Mouse (Mus musculus) lung, postnatal 36 days (tissue): ENCODE measurements around the gene a.
"Not testable (repeated sequence)": the region's sequence is repeated elsewhere in the genome, so short reads cannot be mapped to it uniquely, and the experiment has no call there.

Experiments
- DNase-seq: peaks from one replicate; pipeline ENCODE4 v3.0.0; 2022; ENCODE audit warnings: mixed read lengths

Gene a

DNA sequence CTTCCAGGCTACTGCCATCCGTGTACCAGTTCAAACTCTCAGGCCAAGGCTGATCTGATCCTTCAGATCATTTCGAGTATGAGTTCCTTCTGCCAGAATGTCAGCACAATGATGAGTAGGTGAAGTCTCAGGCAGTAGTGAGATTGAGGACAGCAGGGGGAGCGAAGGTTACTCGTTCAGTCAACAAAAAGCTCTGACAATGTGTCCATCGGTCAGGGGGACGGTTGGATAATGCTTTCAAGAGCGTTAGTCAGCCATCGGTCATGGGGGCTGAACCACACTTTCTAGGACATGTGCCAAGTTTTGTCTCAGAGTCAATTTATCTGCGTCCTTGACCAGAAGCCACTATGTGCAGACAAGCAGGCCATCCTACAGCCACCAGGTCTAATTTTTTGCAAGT, 225.5 kb downstream of the a start:
- not testable (repeated sequence) for DNase-seq

DNA sequence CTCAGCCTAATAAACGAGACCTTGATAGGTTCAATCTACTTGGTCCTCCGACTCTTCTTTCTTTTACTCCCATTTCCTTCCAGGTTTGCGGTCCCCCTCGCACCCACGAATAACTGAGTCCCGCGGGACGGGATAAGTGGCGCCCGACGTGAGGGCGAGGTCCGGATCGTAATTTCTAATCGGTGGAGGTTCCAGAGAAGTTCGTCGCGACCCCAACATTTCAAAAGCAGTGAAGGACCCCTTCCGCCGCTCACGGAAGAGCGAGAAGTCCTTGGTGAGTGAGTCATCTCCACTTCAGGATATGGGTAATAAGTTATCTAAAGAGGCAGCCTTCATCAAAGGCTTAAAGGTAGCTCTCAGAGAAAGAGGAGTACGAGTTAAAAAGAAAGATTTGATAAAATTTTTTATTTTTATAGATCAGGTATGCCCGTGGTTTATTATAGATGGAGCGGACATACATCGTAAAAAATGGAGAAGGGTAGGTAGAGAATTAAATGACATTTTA, 227.1 kb downstream of the a start, which contains the start of gene Gm14226:
Gene Gm14226 (plus strand): TSS at position 16 of the 505 bp plus-strand sequence.
- not testable (repeated sequence) for DNase-seq

DNA sequence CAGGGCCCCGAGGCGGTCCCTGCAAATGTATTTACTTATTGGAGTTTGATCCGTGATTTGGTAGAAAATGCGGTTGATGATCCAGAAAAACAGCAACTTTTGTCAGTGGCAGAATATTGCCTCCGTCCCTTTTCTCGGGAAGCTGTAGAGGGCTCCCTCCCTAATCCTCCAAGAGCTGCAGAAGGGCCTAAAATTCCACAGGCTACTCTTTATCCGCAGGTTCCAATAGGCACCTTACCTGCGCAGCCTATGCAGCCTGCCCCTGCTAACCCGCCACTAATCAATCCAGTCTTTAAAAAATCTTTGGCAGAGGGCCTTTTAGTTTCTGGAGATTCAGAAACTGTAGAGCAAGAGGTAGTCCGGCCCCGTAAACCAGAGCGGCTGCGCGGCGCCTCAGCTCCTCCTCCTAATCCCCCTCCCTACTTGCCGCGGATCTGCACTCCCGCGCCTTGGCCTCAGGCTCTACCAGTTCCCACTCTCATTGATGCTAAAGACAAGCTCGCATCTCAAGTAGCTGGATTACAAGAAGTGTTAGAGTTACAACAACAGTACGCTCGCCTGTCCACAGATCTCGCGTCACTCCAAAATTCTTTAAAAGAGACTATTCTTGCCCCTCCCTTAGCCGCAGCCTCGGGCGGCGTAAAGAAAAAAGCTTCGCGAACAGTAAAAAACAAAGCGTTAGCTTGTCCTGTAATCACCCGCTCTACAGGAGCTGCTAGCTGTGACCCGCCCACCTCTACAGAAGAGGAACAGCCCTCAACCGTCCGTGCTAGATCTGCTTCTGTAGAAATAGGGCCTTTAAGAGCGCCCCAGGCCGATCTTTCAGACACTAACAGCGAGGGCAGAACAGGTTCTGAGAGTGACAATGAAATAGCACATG, 227.8 kb downstream of the a start:
- DNase-seq = peak; percentile 70

DNA sequence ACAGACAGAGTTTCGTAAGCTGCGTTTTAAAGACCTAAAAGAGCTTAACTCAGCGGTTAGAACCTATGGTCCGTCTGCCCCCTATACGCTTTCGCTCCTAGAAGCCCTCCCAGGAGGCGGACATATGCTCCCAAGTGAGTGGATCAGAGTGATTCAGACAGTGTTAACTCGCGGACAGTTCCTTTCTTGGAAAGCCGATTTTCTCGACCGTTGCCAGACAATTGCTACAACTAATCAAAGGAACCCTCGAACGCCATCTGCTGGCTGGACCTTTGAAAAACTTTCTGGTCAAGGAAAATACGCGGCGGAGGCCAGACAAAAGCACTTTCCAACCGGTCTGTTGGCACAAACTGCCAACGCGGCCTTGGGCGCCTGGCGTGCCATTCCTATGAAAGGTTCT, 228.5 kb downstream of the a start:
- peak; percentile 96 for DNase-seq

DNA sequence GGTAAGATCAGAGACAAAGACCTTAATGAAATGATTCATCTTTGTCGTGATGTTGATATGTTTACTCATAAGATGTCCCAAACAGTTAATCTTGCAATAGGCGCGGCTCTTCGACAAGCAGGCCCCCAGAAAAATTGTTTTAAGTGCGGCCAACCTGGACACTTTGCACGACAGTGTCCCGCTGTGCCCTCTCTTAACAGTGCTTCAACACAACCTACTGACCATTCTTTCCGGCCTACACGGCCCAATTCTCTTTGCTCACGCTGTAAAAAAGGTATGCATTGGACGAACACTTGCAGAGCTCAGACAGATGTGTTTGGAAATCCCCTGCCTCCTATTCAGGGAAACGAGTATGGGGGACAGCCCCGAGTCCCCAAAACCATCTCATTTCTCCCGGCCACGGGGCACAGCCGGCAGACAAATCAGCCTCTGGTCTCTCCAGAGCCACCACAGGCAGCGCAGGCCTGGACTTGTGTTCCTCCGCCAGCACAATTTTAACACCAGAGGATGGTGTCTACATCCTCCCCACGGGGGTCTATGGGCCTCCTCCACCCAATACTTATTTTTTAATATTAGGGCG, 229.1 kb downstream of the a start:
- not testable (repeated sequence) for DNase-seq

DNA sequence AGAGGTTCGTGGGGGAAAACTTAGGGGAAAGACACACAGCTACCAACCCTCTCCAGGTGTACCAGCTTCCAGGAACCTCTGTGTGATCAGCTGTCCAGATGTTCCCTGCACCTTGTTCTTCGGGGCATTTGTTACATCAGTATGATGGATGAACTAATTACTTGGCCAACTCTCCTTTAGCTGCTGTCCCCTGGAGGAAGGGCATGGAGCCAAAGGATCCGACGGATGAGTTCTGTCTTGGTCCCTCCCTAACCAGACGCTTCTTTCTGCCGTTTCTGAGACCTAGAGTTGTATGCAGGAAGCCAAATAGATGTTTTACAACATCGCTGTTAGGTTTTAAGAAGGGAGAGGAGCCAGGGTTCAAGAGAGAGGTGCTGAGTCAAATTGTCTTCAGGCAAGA, 239.6 kb downstream of the a start:
- no peak for DNase-seq

DNA sequence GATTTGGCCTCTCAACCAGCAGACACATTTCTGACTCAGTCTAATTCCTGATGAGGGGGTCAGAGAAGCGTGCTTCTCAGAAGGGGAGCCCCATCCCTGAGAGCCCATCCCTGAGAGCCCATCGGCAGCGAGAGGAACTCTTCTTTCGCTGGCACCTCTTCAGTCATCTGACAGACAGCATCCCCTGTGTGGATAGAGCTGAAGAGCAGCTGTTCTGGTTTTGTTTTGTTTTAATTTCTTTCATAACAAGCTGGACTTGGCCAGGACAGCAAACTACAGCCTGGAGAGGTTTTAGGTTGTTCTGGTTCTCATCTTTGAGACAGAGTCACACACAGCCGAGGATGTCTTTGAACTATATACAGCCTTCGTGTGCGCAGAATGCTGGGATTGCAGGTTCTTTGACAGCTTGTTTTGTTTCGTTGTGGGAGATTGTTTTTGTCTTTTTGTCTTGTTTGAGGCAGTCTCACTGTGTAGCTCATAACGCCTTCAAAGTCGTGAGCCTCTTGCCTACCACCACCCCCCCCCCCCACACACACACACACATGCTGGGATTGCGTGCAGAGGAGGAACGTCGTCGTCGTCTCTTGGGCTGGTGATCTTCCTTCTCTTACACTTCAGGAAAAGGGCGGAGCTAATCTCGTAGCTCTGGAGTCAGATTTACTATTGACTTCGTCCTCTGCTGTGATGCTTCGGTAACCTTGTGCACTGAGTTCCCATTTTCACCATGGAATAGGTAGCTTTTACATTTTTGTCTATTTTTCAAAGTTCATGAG, 241.9 kb downstream of the a start:
- peak; percentile 28 for DNase-seq

DNA sequence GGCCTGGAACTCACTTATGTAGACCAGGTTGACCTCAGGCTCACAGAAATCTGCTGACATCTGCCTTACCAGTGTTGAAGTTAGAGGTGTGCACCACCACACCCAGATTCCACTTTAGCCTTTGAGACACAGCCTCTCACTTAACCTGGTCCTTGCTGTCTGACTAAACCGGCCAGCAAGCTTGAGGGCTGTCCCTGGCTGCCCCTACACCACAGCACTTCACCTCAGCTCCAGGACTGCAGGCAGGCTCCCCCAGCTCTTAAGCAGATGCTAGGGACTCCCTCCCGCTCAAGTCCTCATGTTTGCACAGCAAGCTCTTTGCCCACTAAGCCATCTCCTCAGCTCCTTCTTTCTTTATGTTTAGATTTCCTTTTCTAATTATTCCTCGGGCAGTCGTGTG, 248.8 kb downstream of the a start:
- no peak for DNase-seq

DNA sequence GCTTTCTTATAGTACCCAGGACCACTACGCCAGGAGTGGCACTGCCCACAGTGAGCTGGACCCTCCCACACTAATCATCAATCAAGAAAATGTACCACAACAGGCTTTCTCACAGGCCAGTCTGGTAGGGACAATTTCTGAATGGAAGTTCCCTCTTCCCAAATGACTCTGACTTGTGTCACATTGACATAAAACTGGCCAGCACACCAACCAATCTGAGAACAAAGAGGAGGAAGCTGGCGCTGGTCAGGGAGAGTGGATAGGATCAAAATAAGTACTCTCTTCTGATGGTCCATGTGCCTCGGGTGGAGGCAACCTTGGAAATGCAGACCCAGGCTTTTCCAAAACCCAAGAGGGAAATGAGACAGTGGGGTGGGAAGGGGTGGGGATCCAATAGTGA, 253.3 kb downstream of the a start:
- DNase-seq = no peak

DNA sequence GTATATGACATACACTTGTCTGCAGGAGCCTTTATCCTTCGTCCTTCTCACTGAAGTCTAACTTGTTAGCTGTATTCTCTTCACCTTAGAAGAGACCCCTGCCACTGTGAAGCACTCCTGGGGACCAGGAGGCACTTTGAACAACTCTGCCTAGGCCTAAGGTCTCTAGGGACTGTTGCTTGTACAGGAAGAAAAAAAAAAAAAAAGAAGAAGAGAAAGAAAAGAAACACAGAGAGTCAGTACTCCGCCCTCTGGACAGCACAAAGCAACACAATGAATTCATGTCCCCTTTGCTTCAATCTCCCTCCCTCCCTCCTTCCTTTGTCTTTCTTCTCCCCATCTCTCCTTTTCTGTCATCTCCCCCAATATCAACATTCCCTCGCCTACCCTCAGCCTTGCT, 253.9 kb downstream of the a start:
- DNase-seq = no peak

DNA sequence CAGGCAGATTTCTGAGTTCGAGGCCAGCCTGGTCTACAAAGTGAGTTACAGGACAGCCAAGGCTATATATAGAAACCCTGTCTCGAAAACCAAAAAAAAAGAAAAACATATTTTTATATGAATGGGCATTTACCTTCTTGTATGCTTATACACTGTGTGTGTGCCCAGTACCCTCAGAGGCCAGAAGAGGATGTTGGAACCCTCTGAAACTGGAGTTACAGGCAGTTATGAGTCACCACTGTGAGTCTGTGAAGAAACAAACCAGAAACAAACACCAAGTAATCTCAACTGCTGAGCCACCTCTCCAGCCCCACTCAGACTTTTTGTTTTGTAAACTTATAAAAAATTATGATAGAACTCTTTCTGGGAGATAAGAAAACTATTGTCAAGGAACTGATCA, 255.6 kb downstream of the a start:
- no peak for DNase-seq

DNA sequence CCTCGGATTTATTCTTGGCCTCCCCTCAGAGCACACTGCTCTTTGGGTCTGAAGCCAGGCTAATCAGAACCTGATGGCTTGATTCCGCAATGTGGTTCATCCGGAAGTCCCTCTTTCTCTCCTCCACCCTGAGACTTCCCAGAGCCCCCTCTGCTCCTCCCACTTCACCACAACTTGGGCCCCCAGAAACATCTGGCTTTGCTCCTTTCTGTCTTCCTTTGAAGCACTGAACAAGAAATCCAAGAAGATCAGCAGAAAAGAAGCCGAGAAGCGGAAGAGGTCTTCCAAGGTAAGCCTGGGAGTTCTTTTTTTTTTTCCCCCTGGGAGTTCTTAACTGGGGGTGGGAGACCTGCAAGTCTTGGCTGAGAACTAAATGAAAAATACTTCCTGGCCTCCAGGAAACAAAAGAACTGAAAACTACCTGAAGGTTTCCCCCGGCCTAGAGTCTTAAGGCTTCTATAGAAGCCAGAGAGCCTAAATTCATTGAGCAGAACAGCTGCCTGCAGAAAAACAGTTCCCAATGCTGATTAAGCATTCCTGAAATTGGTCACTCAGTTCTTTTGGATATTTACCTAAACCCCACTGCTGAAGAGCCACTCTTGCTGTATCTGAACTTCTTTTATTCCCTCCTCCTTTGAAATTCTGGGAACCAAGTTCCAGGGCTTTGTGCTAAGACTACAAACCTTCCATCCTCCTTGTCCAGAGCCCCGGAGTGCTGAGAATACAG, 256.4 kb downstream of the a start:
- no peak for DNase-seq

DNA sequence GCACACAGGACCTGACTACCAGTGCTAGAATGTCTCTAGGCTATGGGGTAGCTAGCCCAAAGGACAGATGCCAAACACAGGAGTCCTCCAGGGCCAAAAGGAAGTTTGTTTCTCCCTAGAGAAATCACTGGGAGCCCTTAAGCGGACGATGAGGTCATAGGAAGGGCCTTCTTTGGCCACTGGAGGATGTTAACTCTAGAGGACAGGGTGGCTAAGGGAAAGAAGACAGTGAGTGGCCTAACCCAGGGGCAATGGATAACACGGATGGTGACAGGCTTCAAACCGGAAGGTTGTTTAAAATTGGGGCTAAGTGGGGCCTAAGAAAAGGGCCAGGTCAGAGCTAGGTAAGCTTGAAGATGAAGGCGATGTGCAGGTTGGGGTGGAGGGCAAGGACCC, 258.9 kb downstream of the a start:
- DNase-seq = peak; percentile 25

DNA sequence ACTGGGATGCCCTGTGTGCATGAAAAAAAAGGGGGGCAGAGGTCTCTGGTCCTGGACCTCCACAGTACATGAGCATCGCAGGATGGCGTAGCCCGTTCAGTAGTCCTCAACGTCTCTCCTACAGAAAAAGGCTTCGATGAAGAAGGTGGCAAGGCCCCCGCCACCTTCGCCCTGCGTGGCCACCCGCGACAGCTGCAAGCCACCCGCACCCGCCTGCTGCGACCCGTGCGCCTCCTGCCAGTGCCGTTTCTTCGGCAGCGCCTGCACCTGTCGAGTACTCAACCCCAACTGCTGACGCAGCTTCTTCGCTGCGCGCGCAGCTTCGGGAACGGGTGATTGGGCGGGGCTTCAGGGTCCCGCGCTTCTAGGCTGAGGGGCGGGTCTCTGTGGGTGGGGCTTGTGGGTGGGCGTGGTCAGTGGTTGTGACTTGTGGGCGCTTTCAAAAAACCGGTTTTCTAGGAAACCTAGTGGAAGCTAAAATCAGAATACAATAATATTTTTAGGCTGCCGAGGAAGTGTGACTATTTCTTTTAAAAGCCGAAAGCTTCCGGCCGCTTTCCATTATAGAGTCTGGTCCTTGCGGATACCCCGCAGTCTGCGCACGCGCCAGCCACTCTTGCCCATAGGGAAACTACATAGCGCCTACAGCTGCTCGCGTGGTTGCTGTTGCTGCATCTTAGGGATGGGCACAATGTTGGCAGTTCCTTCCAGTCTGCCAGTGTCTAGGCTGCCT, 259.5 kb downstream of the a start:
- DNase-seq = peak; percentile 96

DNA sequence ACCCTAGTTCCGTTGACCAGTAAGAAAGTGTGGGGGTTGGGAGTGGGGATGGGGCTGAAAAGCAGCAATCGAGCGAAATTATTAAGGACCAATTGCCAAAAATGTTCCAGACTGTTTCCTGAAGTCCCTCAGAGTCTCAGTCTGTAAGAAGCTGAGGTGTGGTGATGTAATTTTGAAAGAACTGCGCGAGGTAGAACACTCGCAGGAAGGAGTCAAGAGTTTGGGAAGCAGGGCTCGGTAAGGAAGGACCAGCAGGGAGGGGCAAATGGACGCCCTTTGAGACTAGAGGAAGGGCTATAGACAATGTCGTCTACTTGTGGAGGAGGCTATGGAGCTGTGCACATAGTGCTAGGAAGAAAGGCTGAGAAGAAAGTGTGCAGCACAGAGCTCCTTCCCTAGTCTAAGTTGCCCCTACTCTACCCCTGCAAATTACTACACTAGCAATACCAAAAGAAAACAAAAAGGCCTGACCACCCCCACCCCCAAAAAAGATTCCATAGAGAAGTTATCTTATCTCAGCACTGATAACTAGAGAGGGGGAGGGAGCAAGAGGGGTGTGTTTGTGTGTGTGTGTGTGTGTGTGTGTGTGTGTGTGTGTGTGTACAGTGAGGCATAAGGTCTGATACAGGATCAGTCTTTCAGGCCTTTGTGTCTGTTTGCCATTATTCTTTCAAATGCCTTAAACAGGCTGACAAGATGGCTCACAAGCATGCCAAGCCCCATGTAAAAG, 260.6 kb downstream of the a start:
- DNase-seq = no peak

DNA sequence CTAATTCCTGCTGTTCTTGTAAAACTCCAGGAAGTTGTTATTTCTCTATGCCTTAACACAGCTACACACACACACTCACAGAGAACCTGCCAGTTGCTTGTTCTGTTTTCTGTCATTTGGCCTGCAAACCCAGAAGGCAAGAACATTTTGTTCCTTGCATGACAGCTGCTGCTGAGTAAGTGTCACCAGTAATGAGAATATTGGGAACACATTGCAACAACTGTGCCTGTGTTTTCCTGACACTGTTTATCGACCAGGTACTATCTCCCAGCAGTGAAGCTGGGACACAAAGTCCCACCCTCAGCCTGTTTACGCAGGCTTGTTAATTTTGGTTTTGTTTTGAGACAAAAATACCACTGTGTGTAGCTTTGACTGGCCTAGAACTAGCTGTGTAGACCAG, 261.5 kb downstream of the a start:
- DNase-seq = peak; percentile 7

DNA sequence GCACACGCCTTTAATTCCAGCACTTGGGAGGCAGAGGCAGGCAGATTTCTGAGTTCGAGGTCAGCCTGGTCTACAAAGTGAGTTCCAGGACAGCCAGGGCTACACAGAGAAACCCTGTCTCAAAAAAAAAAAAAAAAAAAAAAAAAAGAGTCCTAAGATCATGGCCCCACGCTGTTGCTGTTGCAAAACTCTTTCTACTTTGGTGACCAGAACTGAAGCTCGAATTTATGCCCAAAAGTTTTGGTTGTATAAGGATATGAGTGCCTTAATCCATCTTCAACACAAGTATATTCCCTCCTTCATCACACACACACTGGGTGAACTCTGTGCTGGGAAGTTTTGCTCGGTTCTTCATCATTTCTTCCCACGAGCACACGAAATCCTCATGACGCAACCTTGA, 262.3 kb downstream of the a start:
- not testable (repeated sequence) for DNase-seq

DNA sequence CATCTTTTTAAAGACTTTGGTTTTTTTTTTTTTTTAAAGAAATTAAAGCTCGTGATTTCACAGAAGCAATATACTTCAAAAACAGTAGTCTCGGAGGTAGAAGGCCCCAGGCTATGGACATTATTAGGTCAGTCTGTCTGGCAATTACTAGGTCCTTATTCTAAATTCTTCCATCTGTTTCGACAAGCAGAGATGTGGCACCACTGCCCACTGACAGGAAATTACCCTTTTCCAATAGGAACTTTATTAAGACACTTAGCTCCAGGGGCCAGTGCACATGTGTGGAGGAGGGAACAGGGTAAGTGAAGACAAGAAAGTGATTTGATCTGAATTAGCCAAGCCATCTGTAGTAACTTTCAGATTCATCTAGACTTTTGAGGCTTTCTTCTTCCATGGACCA, 263.5 kb downstream of the a start:
- no peak for DNase-seq

DNA sequence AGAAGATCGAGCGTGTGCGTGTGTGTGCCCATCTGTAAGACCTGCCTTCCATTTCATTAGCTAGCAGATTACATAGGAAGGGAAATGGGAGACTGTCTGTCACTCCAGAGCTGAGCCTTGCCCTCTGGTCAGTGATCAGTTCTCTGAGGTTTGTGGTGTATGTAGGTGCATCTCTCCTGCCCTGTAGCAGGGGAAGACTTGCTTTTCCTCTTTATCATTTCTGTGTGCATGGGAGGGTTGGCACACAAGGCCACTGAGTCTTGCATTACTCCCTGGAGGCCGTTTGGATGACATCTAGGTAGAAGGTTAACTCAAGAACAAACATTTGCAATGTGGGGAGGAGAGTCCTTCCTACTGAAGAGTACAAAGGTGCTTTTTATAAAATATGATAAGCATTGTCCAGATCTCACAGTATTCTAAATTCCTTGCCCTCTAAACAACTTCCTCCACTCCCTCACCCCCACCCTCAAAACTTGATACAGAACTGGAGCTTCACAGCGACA, 264.9 kb downstream of the a start:
- no peak for DNase-seq

DNA sequence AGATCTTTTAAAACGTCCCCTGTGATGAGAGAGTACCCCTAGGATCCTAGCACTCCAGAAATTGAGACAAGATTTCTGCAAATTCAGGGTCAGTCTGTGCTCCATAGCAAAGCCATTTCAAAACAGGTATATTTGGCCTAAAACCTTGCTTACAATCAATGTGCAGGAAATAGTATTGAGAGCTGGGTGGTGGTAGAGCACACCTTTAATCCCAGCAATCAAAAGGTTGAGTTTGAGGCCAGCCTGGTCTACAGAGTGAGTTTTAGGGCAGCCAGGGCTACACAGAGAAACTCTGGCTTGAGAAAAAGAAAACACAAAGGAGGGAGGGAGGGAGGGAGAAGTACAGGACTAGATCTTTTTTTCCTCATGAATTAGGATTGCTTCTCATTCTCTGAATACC, 266.2 kb downstream of the a start:
- DNase-seq = no peak

DNA sequence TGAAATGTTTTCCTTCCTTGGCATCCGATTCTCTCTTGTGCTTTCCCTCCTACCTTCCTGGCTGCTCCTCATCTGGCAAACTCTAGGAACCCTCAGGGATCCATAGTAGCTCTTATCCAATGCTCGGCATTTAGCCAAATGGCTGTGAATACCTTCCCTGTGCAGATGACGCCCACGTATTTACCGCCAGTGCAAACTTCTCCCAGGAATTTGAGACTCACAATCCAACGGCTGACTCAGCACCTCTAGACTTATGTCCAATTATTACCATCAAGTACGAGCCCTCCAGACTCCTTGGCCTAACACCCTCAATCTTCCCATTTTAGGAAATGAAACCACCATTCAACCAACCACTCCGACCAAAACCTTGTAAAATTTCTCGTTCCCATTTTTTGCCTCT, 279.8 kb downstream of the a start:
- DNase-seq = peak; percentile 10
